Mouse (Mus musculus): Measurements from ENCODE around the gene Selp. TPM values are rescaled to one million over a fixed set of nuclear protein-coding genes. Genes with fewer than 3 reads are reported as not detected.

Gene Selp
- polyA plus RNA-seq, 1 experiment from 2014 or later, result 0.38 TPM

- ATAC-seq (replicated peaks; ENCODE audit: extremely low read depth, insufficient read depth, low FRiP score), result no peak
- H3K4me2 ChIP-seq (ENCODE audit: low read depth, low read length), result no peak overlapping the region
- H3K27ac ChIP-seq (ENCODE audit: low read length), result no peak overlapping the region
- H3K9ac ChIP-seq (ENCODE audit: low read length), result no peak overlapping the region
- H3K27me3 ChIP-seq (ENCODE audit: control insufficient read depth, insufficient read depth, low read length), result no peaks in the 10 kb centered on the region
- no peak overlapping the region for H3K4me3 ChIP-seq (ENCODE audit: low read length)
- H3K36me3 ChIP-seq (ENCODE audit: control insufficient read depth, insufficient read depth), result no peaks in the 10 kb centered on the region
- H3K4me1 ChIP-seq (ENCODE audit: control insufficient read depth, insufficient read depth, low read length), result no peaks in the 10 kb centered on the region
- H3K9me3 ChIP-seq (replicated peaks; ENCODE audit: control insufficient read depth, low read length), result 0 out of 2 replicates have a peak, but pooled peaks cover 2% of the 10 kb centered on the region
- WGBS, result 67% methylated on average over 2 of the region's 2 CpGs
Measured at GRCm38 (mm10) chr1:164109763-164110162, 5.3 kb upstream of the Selp start.

- Histone ChIP-seq H3K27ac (ENCODE audit: low read length) (no peak overlapping the region), H3K4me2 (ENCODE audit: low read depth, low read length) (no peak overlapping the region), H3K27me3 (ENCODE audit: control insufficient read depth, insufficient read depth, low read length) (no peaks in the 10 kb centered on the region), H3K4me1 (ENCODE audit: control insufficient read depth, insufficient read depth, low read length) (no peaks in the 10 kb centered on the region), H3K36me3 (ENCODE audit: control insufficient read depth, insufficient read depth) (no peaks in the 10 kb centered on the region), H3K9ac (ENCODE audit: low read length) (no peak overlapping the region), H3K9me3 (replicated peaks; ENCODE audit: control insufficient read depth, low read length) (0 out of 2 replicates have a peak, but pooled peaks cover 2% of the 10 kb centered on the region), H3K4me3 (ENCODE audit: low read length) (no peak overlapping the region)
- 90% methylated on average over 9 of the region's 9 CpGs for WGBS
- no peak for ATAC-seq (replicated peaks; ENCODE audit: extremely low read depth, insufficient read depth, low FRiP score)
Measured at GRCm38 (mm10) chr1:164110591-164111329, 4.3 kb upstream of the Selp start.

- Histone ChIP-seq H3K36me3 (ENCODE audit: control insufficient read depth, insufficient read depth) (no peaks in the 10 kb centered on the region), H3K9ac (ENCODE audit: low read length) (no peak overlapping the region), H3K27ac (ENCODE audit: low read length) (no peak overlapping the region), H3K4me2 (ENCODE audit: low read depth, low read length) (no peak overlapping the region), H3K9me3 (replicated peaks; ENCODE audit: control insufficient read depth, low read length) (0 out of 2 replicates have a peak, but pooled peaks cover 2% of the 10 kb centered on the region), H3K4me1 (ENCODE audit: control insufficient read depth, insufficient read depth, low read length) (no peaks in the 10 kb centered on the region), H3K27me3 (ENCODE audit: control insufficient read depth, insufficient read depth, low read length) (no peaks in the 10 kb centered on the region), H3K4me3 (ENCODE audit: low read length) (no peak overlapping the region)
- no peak for ATAC-seq (replicated peaks; ENCODE audit: extremely low read depth, insufficient read depth, low FRiP score)
- WGBS, result 68% methylated on average over 5 of the region's 5 CpGs
Measured at GRCm38 (mm10) chr1:164114280-164114679, 784 bp upstream of the Selp start.

GRCm38 (mm10) chr1:164115647-164116046 lies 583 bp downstream of the Selp start:
- H3K27ac ChIP-seq (ENCODE audit: low read length), result no peak overlapping the region
- no peak overlapping the region for H3K9ac ChIP-seq (ENCODE audit: low read length)
- H3K4me1 ChIP-seq (ENCODE audit: control insufficient read depth, insufficient read depth, low read length), result no peaks in the 10 kb centered on the region
- 75% methylated on average over 6 of the region's 6 CpGs for whole genome bisulfite sequencing
- H3K4me3 ChIP-seq (ENCODE audit: low read length), result no peak overlapping the region
- no peaks in the 10 kb centered on the region for H3K36me3 ChIP-seq (ENCODE audit: control insufficient read depth, insufficient read depth)
- no peak overlapping the region for H3K4me2 ChIP-seq (ENCODE audit: low read depth, low read length)
- 0 out of 2 replicates have a peak, but pooled peaks cover 2% of the 10 kb centered on the region for H3K9me3 ChIP-seq (replicated peaks; ENCODE audit: control insufficient read depth, low read length)
- no peaks in the 10 kb centered on the region for H3K27me3 ChIP-seq (ENCODE audit: control insufficient read depth, insufficient read depth, low read length)
- ATAC-seq (replicated peaks; ENCODE audit: extremely low read depth, insufficient read depth, low FRiP score), result no peak

- no peak overlapping the region for H3K27ac ChIP-seq (ENCODE audit: low read length)
- no peak for ATAC-seq (replicated peaks; ENCODE audit: extremely low read depth, insufficient read depth, low FRiP score)
- WGBS, result 81% methylated on average over 6 of the region's 6 CpGs
Measured at GRCm38 (mm10) chr1:164117869-164118268, 2.8 kb downstream of the Selp start.

GRCm38 (mm10) chr1:164119892-164120776 lies 5.1 kb downstream of the Selp start:
- Histone ChIP-seq H3K9ac (ENCODE audit: low read length) (no peak overlapping the region), H3K4me2 (ENCODE audit: low read depth, low read length) (no peak overlapping the region), H3K4me3 (ENCODE audit: low read length) (no peak overlapping the region), H3K4me1 (ENCODE audit: control insufficient read depth, insufficient read depth, low read length) (no peaks in the 10 kb centered on the region), H3K9me3 (replicated peaks; ENCODE audit: control insufficient read depth, low read length) (no peaks in the 10 kb centered on the region), H3K27ac (ENCODE audit: low read length) (peak overlapping the region; percentile 4; the same call in 1 of the 2 replicates), H3K27me3 (ENCODE audit: control insufficient read depth, insufficient read depth, low read length) (no peaks in the 10 kb centered on the region), H3K36me3 (ENCODE audit: control insufficient read depth, insufficient read depth) (no peaks in the 10 kb centered on the region)
- ATAC-seq (replicated peaks; ENCODE audit: extremely low read depth, insufficient read depth, low FRiP score), result peak; percentile 55; the same call in 1 of the 2 replicates
- WGBS, result 44% methylated on average over 3 of the region's 3 CpGs

More at GRCm38 (mm10) chr1:164117869-164118268, 2.8 kb downstream of the Selp start:
- H3K9ac ChIP-seq (ENCODE audit: low read length), result no peak overlapping the region
- no peaks in the 10 kb centered on the region for H3K4me1 ChIP-seq (ENCODE audit: control insufficient read depth, insufficient read depth, low read length)
- no peaks in the 10 kb centered on the region for H3K9me3 ChIP-seq (replicated peaks; ENCODE audit: control insufficient read depth, low read length)
- H3K36me3 ChIP-seq (ENCODE audit: control insufficient read depth, insufficient read depth), result no peaks in the 10 kb centered on the region
- H3K4me3 ChIP-seq (ENCODE audit: low read length), result no peak overlapping the region
- H3K4me2 ChIP-seq (ENCODE audit: low read depth, low read length), result no peak overlapping the region
- H3K27me3 ChIP-seq (ENCODE audit: control insufficient read depth, insufficient read depth, low read length), result no peaks in the 10 kb centered on the region

GRCm38 (mm10) chr1:164120777-164121158 lies 5.7 kb downstream of the Selp start:
- Histone ChIP-seq H3K4me2 (ENCODE audit: low read depth, low read length) (no peak overlapping the region), H3K27ac (ENCODE audit: low read length) (no peak overlapping the region), H3K9ac (ENCODE audit: low read length) (no peak overlapping the region), H3K4me3 (ENCODE audit: low read length) (no peak overlapping the region), H3K27me3 (ENCODE audit: control insufficient read depth, insufficient read depth, low read length) (no peaks in the 10 kb centered on the region), H3K9me3 (replicated peaks; ENCODE audit: control insufficient read depth, low read length) (no peaks in the 10 kb centered on the region), H3K4me1 (ENCODE audit: control insufficient read depth, insufficient read depth, low read length) (no peaks in the 10 kb centered on the region), H3K36me3 (ENCODE audit: control insufficient read depth, insufficient read depth) (no peaks in the 10 kb centered on the region)
- WGBS, result 62% methylated on average over 3 of the region's 3 CpGs
- no peak for ATAC-seq (replicated peaks; ENCODE audit: extremely low read depth, insufficient read depth, low FRiP score)

- H3K27me3 ChIP-seq (ENCODE audit: control insufficient read depth, insufficient read depth, low read length), result no peaks in the 10 kb centered on the region
- H3K9ac ChIP-seq (ENCODE audit: low read length), result no peak overlapping the region
- no peaks in the 10 kb centered on the region for H3K4me1 ChIP-seq (ENCODE audit: control insufficient read depth, insufficient read depth, low read length)
- no peak overlapping the region for H3K4me2 ChIP-seq (ENCODE audit: low read depth, low read length)
- H3K27ac ChIP-seq (ENCODE audit: low read length), result no peak overlapping the region
- 62% methylated on average over 3 of the region's 3 CpGs for WGBS
- H3K36me3 ChIP-seq (ENCODE audit: control insufficient read depth, insufficient read depth), result no peaks in the 10 kb centered on the region
- ATAC-seq (replicated peaks; ENCODE audit: extremely low read depth, insufficient read depth, low FRiP score), result no peak
- no peak overlapping the region for H3K4me3 ChIP-seq (ENCODE audit: low read length)
- no peaks in the 10 kb centered on the region; the same call in 1 of the 2 replicates for H3K9me3 ChIP-seq (replicated peaks; ENCODE audit: control insufficient read depth, low read length)
Measured at GRCm38 (mm10) chr1:164123836-164124235, 8.8 kb downstream of the Selp start.

GRCm38 (mm10) chr1:164130013-164130412 lies 14.9 kb downstream of the Selp start:
- ATAC-seq (replicated peaks; ENCODE audit: extremely low read depth, insufficient read depth, low FRiP score), result no peak
- no peak overlapping the region for H3K4me2 ChIP-seq (ENCODE audit: low read depth, low read length)
- no peak overlapping the region for H3K4me3 ChIP-seq (ENCODE audit: low read length)
- H3K36me3 ChIP-seq (ENCODE audit: control insufficient read depth, insufficient read depth), result no peaks in the 10 kb centered on the region
- H3K27me3 ChIP-seq (ENCODE audit: control insufficient read depth, insufficient read depth, low read length), result no peaks in the 10 kb centered on the region
- no peaks in the 10 kb centered on the region; the same call in 1 of the 2 replicates for H3K9me3 ChIP-seq (replicated peaks; ENCODE audit: control insufficient read depth, low read length)
- no peak overlapping the region for H3K27ac ChIP-seq (ENCODE audit: low read length)
- H3K9ac ChIP-seq (ENCODE audit: low read length), result no peak overlapping the region
- no peaks in the 10 kb centered on the region for H3K4me1 ChIP-seq (ENCODE audit: control insufficient read depth, insufficient read depth, low read length)
- WGBS, result 70% methylated on average over 3 of the region's 3 CpGs
